Mouse (Mus musculus) forebrain, postnatal 0 days (tissue): Measurements from ENCODE around the gene Efna4. TPM values are rescaled to one million over a fixed set of nuclear protein-coding genes. Genes with fewer than 3 reads are reported as not detected.

Experiments
- ATAC-seq: fragments of 200-750 bp; cut with Nextera tagmentation; 2 replicates; pipeline ENCODE4 v1.8.0; 2017; ENCODE audit warnings: mild to moderate bottlenecking, moderate library complexity
- DNase-seq: peaks from one replicate; pipeline ENCODE4 v3.0.0-alpha.2; 2015
- H3K27ac ChIP-seq: fragments of 300-500 bp; sonication (generic); 2 replicates; pipeline ENCODE4 v1.5.1; 2014; ENCODE audit warnings: low read depth, mild to moderate bottlenecking, antibody characterized with exemption, low read length, moderate library complexity, mixed read lengths
- H3K27me3 ChIP-seq: fragments of 300-500 bp; sonication (generic); 2 replicates; pipeline ENCODE4 v1.6.1; 2014; ENCODE audit warnings: mild to moderate bottlenecking, low read length, mixed read lengths; ENCODE audit not compliant: insufficient read depth
- H3K36me3 ChIP-seq: fragments of 300-500 bp; sonication (generic); 2 replicates; pipeline ENCODE4 v1.6.1; 2014; ENCODE audit warnings: mild to moderate bottlenecking, moderate library complexity; ENCODE audit not compliant: insufficient read depth
- H3K4me1 ChIP-seq: fragments of 300-500 bp; sonication (generic); 2 replicates; pipeline ENCODE4 v1.6.1; 2014; ENCODE audit warnings: antibody characterized with exemption; ENCODE audit not compliant: insufficient read depth
- H3K4me2 ChIP-seq: fragments of 300-500 bp; sonication (generic); 2 replicates; pipeline ENCODE4 v1.6.1; 2014; ENCODE audit warnings: low read depth, mild to moderate bottlenecking, moderate library complexity
- H3K4me3 ChIP-seq: fragments of 300-500 bp; sonication (generic); 2 replicates; pipeline ENCODE4 v1.5.1; 2014; ENCODE audit warnings: low read depth, low read length, mixed read lengths
- H3K9ac ChIP-seq: fragments of 300-500 bp; sonication (generic); 2 replicates; pipeline ENCODE4 v1.6.1; 2014; ENCODE audit warnings: mild to moderate bottlenecking
- H3K9me3 ChIP-seq: fragments of 300-500 bp; sonication (generic); 2 replicates; pipeline ENCODE4 v1.6.1; 2016; ENCODE audit warnings: low read length
- CTCF ChIP-seq: sonication (generic); IDR thresholded peaks from 2 replicates; pipeline ENCODE4 v1.5.1; 2016; ENCODE audit warnings: antibody characterized with exemption, control low read depth, low read depth
- WGBS: fragments of 180-500 bp; shearing (Covaris S2); extraction: QIAGEN DNeasy Blood & Tissue Kit; methylation state at CpG from one replicate; pipeline ENCODE4 v1.1.7; 2014; 5-methylcytosine and 5-hydroxymethylcytosine counted together
- polyA plus RNA-seq: library from polyadenylated mRNA; unstranded; fragments of >200 nt; fragmentation: Nextera tagmentation; extraction: Ambion mirVana; gene quantifications from 2 replicates; pipeline ENCODE4 v1.2.1, GENCODE M21; 2015
- total RNA-seq: library from RNA; depleted of rRNA; stranded (reverse); fragments of >200 nt; gene quantifications from 2 replicates; pipeline ENCODE4 v1.2.3, GENCODE M21; 2014

Gene Efna4
- total and polyA plus RNA-seq, 2 experiments from 2014 or later, result 7.8 to 8.4 TPM

DNA sequence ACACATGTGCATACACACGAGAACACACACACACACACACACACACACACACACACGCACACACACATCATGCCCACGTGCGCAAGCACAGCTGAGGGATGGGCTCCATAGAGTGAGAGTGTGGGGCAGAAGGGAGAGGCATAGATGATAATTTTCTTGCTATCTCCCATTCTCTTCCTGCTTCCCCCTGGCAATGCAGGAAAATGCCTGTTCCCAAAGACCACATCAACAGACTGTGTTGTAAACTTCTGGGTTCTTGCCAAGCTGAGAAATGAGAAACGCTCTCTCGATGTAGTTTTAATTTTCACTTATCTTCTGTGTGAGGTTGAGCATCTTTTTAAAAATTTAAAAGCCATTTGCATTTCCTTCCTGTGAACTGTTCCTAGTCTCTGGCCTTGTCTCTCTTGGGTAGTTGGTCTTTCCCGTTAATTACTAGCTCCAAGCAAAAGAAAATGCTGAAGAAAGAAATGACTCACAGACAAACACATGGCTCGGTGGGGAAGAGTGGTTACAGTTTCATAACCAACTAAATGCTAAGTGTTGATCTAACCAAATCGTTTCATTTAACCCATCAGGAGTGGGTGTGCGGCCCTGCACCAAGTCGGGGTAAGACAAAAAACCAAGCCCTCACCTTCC is 40.9 kb downstream of the Efna4 start:
- no peaks in the 10 kb centered on the region for H3K9me3 ChIP-seq
- no peak overlapping the region for H3K4me2 ChIP-seq
- no peak overlapping the region for H3K9ac ChIP-seq
- TF ChIP-seq CTCF, result no peak
- ATAC-seq, result peak; percentile 77
- H3K27ac ChIP-seq, result no peak overlapping the region
- peak; percentile 60 for DNase-seq
- H3K27me3 ChIP-seq, result no peaks in the 10 kb centered on the region; the same call in 1 of the 2 replicates
- H3K4me1 ChIP-seq, result no peaks in the 10 kb centered on the region
- H3K36me3 ChIP-seq, result no peaks in the 10 kb centered on the region
- H3K4me3 ChIP-seq, result no peak overlapping the region
- 70% methylated on average over 11 of the region's 11 CpGs for WGBS

- no peaks in the 10 kb centered on the region for H3K4me1 ChIP-seq
- TF ChIP-seq CTCF, result no peak
- no peak overlapping the region for H3K9ac ChIP-seq
- WGBS, result 72% methylated on average over 8 of the region's 8 CpGs
- no peak overlapping the region for H3K4me3 ChIP-seq
- H3K27ac ChIP-seq, result no peak overlapping the region
- H3K36me3 ChIP-seq, result no peaks in the 10 kb centered on the region
- no peaks in the 10 kb centered on the region; the same call in 1 of the 2 replicates for H3K27me3 ChIP-seq
- no peak overlapping the region for H3K4me2 ChIP-seq
- no peak for ATAC-seq
- H3K9me3 ChIP-seq, result no peaks in the 10 kb centered on the region
- no peak for DNase-seq
These were observed 42.1 kb downstream of the Efna4 start for GRCm38 (mm10) chr3:89295685-89296230.

GRCm38 (mm10) chr3:89294195-89294594 is 43.6 kb downstream of the Efna4 start:
- Histone ChIP-seq H3K4me1 (no peaks in the 10 kb centered on the region), H3K4me2 (no peak overlapping the region), H3K4me3 (no peak overlapping the region), H3K36me3 (no peaks in the 10 kb centered on the region), H3K27me3 (no peaks in the 10 kb centered on the region), H3K9me3 (no peaks in the 10 kb centered on the region), H3K27ac (no peak overlapping the region), H3K9ac (no peak overlapping the region)
- DNase-seq (no peak), ATAC-seq (no peak)
- TF ChIP-seq CTCF, result no peak
- 79% methylated on average over 5 of the region's 5 CpGs for WGBS

GRCm38 (mm10) chr3:89293247-89293918 is 44.4 kb downstream of the Efna4 start:
- H3K36me3 ChIP-seq, result no peaks in the 10 kb centered on the region
- no peak overlapping the region for H3K27ac ChIP-seq
- no peak for TF ChIP-seq CTCF
- no peak for ATAC-seq
- H3K4me2 ChIP-seq, result no peak overlapping the region
- H3K9me3 ChIP-seq, result no peaks in the 10 kb centered on the region
- DNase-seq, result no peak
- H3K4me1 ChIP-seq, result no peaks in the 10 kb centered on the region
- H3K9ac ChIP-seq, result no peak overlapping the region
- no peaks in the 10 kb centered on the region for H3K27me3 ChIP-seq
- H3K4me3 ChIP-seq, result no peak overlapping the region
- WGBS, result 93% methylated on average over 11 of the region's 11 CpGs

DNA sequence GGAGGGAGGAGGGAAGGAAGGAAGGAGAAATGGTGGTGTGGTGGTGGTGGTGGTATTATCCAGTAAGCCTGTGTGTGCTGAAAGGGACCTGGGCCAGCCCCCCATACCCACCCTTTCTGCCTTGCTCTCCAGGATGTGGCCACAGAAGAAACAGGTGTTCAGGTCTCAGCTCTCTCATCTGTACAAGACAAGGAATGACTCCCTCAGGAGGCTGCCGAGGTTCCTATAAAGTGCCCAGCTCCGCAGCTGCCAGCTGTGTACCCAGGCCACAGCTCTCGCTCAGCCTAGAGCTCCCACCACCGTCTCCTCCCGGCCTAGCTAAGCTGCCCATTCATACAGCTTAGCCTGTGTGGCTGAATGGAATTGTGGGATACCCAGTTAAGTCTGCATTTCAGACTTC is 45.5 kb downstream of the Efna4 start:
- no peak overlapping the region for H3K4me3 ChIP-seq
- no peaks in the 10 kb centered on the region for H3K4me1 ChIP-seq
- DNase-seq (no peak), ATAC-seq (no peak)
- H3K9ac ChIP-seq, result no peak overlapping the region
- H3K36me3 ChIP-seq, result no peaks in the 10 kb centered on the region
- H3K4me2 ChIP-seq, result no peak overlapping the region
- WGBS, result 69% methylated on average over 5 of the region's 5 CpGs
- no peak overlapping the region for H3K27ac ChIP-seq
- no peaks in the 10 kb centered on the region for H3K9me3 ChIP-seq
- TF ChIP-seq CTCF, result no peak
- no peaks in the 10 kb centered on the region for H3K27me3 ChIP-seq

DNA sequence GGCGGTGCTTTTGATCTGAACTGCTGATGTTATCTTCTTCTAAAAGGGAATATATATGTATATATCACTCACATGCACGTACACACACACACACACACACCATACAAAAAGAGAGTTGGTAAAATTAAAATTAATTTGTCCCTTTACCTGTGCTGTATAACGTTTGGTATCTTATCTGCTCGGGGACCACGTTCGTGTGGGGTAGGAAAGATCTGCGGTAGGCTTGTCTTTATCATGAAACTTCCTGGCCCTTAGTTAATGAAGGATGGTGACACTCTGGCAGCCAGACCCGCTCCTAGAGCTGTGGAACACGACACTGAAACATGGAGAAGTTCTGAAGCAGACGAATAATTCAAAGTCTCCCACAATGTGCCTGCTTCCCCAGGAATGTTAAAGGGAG is 46.0 kb downstream of the Efna4 start:
- 78% methylated on average over 10 of the region's 10 CpGs for WGBS
- Histone ChIP-seq H3K4me3 (no peak overlapping the region), H3K27me3 (no peaks in the 10 kb centered on the region), H3K9ac (no peak overlapping the region), H3K36me3 (no peaks in the 10 kb centered on the region), H3K4me2 (no peak overlapping the region), H3K9me3 (no peaks in the 10 kb centered on the region), H3K27ac (no peak overlapping the region), H3K4me1 (no peaks in the 10 kb centered on the region)
- TF ChIP-seq CTCF, result no peak
- no peak for ATAC-seq
- DNase-seq, result no peak

DNA sequence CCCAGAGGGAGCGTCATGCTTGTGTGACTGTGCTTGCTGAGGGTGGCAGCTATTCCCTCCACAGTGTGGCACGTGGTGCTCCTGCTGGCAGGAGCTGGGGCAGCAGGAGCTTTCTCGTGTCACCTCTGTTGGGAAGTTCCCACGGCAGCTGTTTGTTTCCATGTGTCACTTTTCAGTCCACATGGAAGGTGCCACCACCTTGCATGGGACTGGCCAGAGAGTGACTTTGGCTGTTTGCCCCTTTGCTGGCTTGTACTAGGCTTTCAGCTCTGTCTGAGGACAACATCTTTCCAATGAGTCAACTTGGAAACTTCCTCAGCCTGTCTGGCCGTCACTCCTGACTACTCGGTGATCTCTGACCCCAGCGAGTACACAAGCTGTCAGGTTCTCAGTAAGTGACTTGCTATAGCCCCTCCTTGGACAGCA is 49.3 kb downstream of the Efna4 start:
- Histone ChIP-seq H3K36me3 (no peaks in the 10 kb centered on the region), H3K9me3 (no peaks in the 10 kb centered on the region), H3K9ac (no peak overlapping the region), H3K4me1 (no peaks in the 10 kb centered on the region), H3K27ac (no peak overlapping the region), H3K4me3 (no peak overlapping the region), H3K4me2 (no peak overlapping the region), H3K27me3 (no peaks in the 10 kb centered on the region)
- WGBS, result 51% methylated on average over 7 of the region's 7 CpGs
- DNase-seq (no peak), ATAC-seq (no peak)
- TF ChIP-seq CTCF, result no peak
